Mouse (Mus musculus) heart, embryonic 13.5 days (tissue): ENCODE measurements at regions not wholly inside any gene's neighbourhood (a gene's known extent, or its start where the extent isn't known, plus 50 kb on each side); places are given as distances from the start of the nearest gene placed in this dataset.

Experiments
- ATAC-seq: fragments of 200-750 bp; cut with Nextera tagmentation; 2 replicates; pipeline ENCODE4 v1.8.0; 2017; ENCODE audit warnings: moderate TSS enrichment; ENCODE audit not compliant: insufficient number of reproducible peaks, low FRiP score, low TSS enrichment; ENCODE audit errors: extremely low read depth
- H3K27ac ChIP-seq: fragments of 300-500 bp; sonication (generic); replicated peaks from 2 replicates; pipeline ENCODE4 v1.5.1; 2015; ENCODE audit warnings: moderate library complexity, mild to moderate bottlenecking, inconsistent platforms
- H3K27me3 ChIP-seq: fragments of 300-500 bp; sonication (generic); replicated peaks from 2 replicates; pipeline ENCODE4 v1.6.1; 2015; ENCODE audit warnings: mild to moderate bottlenecking, inconsistent platforms
- H3K36me3 ChIP-seq: fragments of 300-500 bp; sonication (generic); 2 replicates; pipeline ENCODE4 v1.6.1; 2015; ENCODE audit warnings: mild to moderate bottlenecking, inconsistent platforms
- H3K4me1 ChIP-seq: fragments of 300-500 bp; sonication (generic); 2 replicates; pipeline ENCODE4 v1.6.1; 2015; ENCODE audit warnings: inconsistent platforms
- H3K4me2 ChIP-seq: fragments of 300-500 bp; sonication (generic); 2 replicates; pipeline ENCODE4 v1.6.1; 2015; ENCODE audit warnings: inconsistent platforms, mild to moderate bottlenecking, moderate library complexity
- H3K4me3 ChIP-seq: fragments of 300-500 bp; sonication (generic); 2 replicates; pipeline ENCODE4 v1.5.1; 2015; ENCODE audit warnings: moderate library complexity, mild to moderate bottlenecking, inconsistent platforms
- H3K9ac ChIP-seq: fragments of 300-500 bp; sonication (generic); 2 replicates; pipeline ENCODE4 v1.6.1; 2015; ENCODE audit warnings: inconsistent platforms, mild to moderate bottlenecking, moderate library complexity
- H3K9me3 ChIP-seq: fragments of 300-500 bp; sonication (generic); 2 replicates; pipeline ENCODE4 v1.6.1; 2016; ENCODE audit warnings: inconsistent platforms
- WGBS: fragments of 180-500 bp; shearing (Covaris S2); methylation state at CpG from one replicate; pipeline ENCODE4 v1.1.7; 2015; ENCODE audit warnings: mixed read lengths; 5-methylcytosine and 5-hydroxymethylcytosine counted together

- Histone ChIP-seq H3K27me3 (no peaks in the 10 kb centered on the region), H3K4me2 (no peak overlapping the region), H3K4me3 (no peak overlapping the region), H3K4me1 (peaks cover 18% of the 10 kb centered on the region), H3K9me3 (no peaks in the 10 kb centered on the region), H3K27ac (no peak overlapping the region), H3K36me3 (no peaks in the 10 kb centered on the region), H3K9ac (no peak overlapping the region)
- ATAC-seq, result no peak
- 78% methylated on average over 4 of the region's 4 CpGs for WGBS
Observed at GRCm38 (mm10) chr4:53319051-53319450, 121.2 kb upstream of the Slc44a1 start.

DNA sequence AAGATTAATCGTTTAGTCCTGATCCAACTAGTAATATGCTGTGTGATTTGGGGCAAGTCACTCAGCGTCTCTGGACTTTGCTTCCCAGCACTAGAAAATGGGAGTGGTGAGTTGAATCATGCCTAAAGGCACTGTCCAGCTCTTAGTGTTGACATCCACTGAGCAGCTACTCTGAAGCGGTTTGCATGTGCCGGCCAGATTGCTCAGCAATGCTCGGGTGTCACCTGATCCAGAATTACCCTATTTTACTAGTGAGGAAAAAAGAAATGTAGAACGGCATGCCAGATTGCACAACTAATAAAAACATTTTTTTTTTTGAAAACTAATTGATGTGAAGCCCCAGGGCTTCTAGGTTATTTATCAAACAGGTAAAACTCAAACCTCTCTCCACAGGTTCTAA is 122.0 kb upstream of the Slc44a1 start:
- no peaks in the 10 kb centered on the region for H3K36me3 ChIP-seq
- no peak overlapping the region for H3K27ac ChIP-seq
- H3K4me1 ChIP-seq, result peaks cover 18% of the 10 kb centered on the region
- 65% methylated on average over 6 of the region's 6 CpGs for WGBS
- no peak overlapping the region for H3K9ac ChIP-seq
- ATAC-seq, result no peak
- no peaks in the 10 kb centered on the region for H3K9me3 ChIP-seq
- H3K4me3 ChIP-seq, result no peak overlapping the region
- no peaks in the 10 kb centered on the region for H3K27me3 ChIP-seq
- H3K4me2 ChIP-seq, result no peak overlapping the region

- H3K9me3 ChIP-seq, result no peaks in the 10 kb centered on the region
- no peaks in the 10 kb centered on the region for H3K27me3 ChIP-seq
- H3K4me1 ChIP-seq, result peaks cover 14% of the 10 kb centered on the region
- no peak overlapping the region for H3K9ac ChIP-seq
- no peak overlapping the region for H3K27ac ChIP-seq
- no peak for ATAC-seq
- H3K4me3 ChIP-seq, result no peak overlapping the region
- no peaks in the 10 kb centered on the region for H3K36me3 ChIP-seq
- 68% methylated on average over 7 of the region's 7 CpGs for WGBS
- no peak overlapping the region for H3K4me2 ChIP-seq
Observed at GRCm38 (mm10) chr4:53317453-53317824, 122.8 kb upstream of the Slc44a1 start.

- no peak overlapping the region for H3K9ac ChIP-seq
- 84% methylated on average over 14 of the region's 14 CpGs for WGBS
- no peaks in the 10 kb centered on the region for H3K36me3 ChIP-seq
- no peak overlapping the region for H3K4me3 ChIP-seq
- peaks cover 14% of the 10 kb centered on the region for H3K4me1 ChIP-seq
- no peak overlapping the region for H3K4me2 ChIP-seq
- H3K27me3 ChIP-seq, result no peaks in the 10 kb centered on the region
- H3K9me3 ChIP-seq, result no peaks in the 10 kb centered on the region
- no peak for ATAC-seq
- H3K27ac ChIP-seq, result no peak overlapping the region
Observed at GRCm38 (mm10) chr4:53316796-53317452, 123.3 kb upstream of the Slc44a1 start.

GRCm38 (mm10) chr4:53315876-53316762 is 124.1 kb upstream of the Slc44a1 start:
- Histone ChIP-seq H3K4me2 (no peak overlapping the region), H3K4me3 (no peak overlapping the region), H3K9me3 (no peaks in the 10 kb centered on the region), H3K9ac (no peak overlapping the region), H3K27me3 (no peaks in the 10 kb centered on the region), H3K4me1 (peaks cover 14% of the 10 kb centered on the region), H3K27ac (0 out of 2 replicates have a peak overlapping the region, but pooled peaks have one; percentile 24), H3K36me3 (no peaks in the 10 kb centered on the region)
- 71% methylated on average over 13 of the region's 13 CpGs for WGBS
- ATAC-seq, result no peak

DNA sequence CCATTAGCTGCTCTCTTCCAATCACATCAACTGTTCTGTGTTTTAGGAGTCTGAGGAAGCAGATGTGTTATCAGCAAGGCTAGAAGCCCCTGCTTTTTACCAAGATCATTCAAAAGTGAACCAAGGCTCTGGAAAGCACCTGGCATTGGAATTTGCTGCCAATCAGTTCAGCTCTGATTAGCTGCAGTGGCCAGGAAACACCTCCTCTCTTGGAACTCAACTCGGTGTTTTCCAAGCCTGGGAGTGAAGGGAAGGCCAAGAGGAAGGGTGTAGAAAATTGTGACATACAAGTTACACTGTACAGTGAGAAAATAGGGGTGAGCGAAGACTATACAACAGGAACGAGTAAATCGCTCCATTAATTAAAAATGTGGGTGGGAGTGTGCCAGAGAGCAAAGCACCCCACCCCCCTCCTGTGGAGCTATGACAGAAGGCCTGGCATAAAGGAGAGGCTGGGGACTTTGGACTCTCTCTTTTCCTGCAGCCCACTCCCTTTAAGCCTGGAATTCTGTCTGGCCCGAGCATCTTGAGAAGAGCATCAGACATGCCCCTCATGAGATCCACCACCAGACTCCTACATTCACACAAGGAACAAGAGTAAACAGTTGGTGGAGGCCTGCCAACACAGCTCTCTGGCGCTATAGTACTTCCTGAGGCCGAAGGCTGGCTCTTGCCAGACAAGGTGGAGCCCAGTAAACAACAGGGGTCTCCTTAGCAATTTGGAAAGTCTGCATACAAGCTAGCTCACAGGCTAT is 124.9 kb upstream of the Slc44a1 start:
- Histone ChIP-seq H3K9me3 (no peaks in the 10 kb centered on the region), H3K27ac (0 out of 2 replicates have a peak overlapping the region, but pooled peaks have one; percentile 24), H3K4me2 (no peak overlapping the region), H3K9ac (no peak overlapping the region), H3K4me3 (no peak overlapping the region), H3K36me3 (no peaks in the 10 kb centered on the region), H3K27me3 (no peaks in the 10 kb centered on the region), H3K4me1 (peaks cover 14% of the 10 kb centered on the region)
- ATAC-seq, result no peak
- WGBS, result 57% methylated on average over 7 of the region's 7 CpGs

DNA sequence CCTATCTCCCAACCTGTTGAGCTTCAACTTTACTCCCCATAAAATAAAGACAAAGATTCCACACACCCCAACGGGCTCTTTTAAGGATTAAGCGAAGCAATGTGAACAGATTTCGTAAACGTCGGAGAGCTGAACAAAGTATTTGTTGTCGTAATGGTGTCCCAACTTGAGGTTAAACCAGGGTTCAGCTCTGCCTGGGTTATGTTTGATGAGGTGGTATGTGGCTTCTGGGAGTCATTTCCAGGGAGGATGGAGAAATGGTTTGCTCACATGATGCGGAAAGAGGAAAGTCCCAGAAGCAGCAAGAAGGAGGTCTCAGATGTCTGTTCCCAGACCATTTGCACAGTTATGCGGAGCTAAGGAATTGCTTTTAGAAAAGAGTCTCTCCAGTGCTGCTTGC is 126.1 kb upstream of the Slc44a1 start:
- no peak overlapping the region for H3K27ac ChIP-seq
- no peak overlapping the region for H3K4me3 ChIP-seq
- no peak for ATAC-seq
- H3K27me3 ChIP-seq, result no peaks in the 10 kb centered on the region
- no peaks in the 10 kb centered on the region for H3K36me3 ChIP-seq
- peaks cover 14% of the 10 kb centered on the region for H3K4me1 ChIP-seq
- WGBS, result 88% methylated on average over 8 of the region's 8 CpGs
- no peak overlapping the region for H3K4me2 ChIP-seq
- H3K9me3 ChIP-seq, result no peaks in the 10 kb centered on the region
- no peak overlapping the region for H3K9ac ChIP-seq

GRCm38 (mm10) chr4:53307121-53307520 is 133.1 kb upstream of the Slc44a1 start:
- WGBS, result 52% methylated on average over 4 of the region's 4 CpGs
- H3K4me1 ChIP-seq, result peaks cover 19% of the 10 kb centered on the region
- H3K4me2 ChIP-seq, result no peak overlapping the region
- H3K27ac ChIP-seq, result no peak overlapping the region
- H3K27me3 ChIP-seq, result no peaks in the 10 kb centered on the region
- H3K9ac ChIP-seq, result no peak overlapping the region
- H3K36me3 ChIP-seq, result no peaks in the 10 kb centered on the region
- no peak overlapping the region for H3K4me3 ChIP-seq
- no peaks in the 10 kb centered on the region for H3K9me3 ChIP-seq
- no peak for ATAC-seq

DNA sequence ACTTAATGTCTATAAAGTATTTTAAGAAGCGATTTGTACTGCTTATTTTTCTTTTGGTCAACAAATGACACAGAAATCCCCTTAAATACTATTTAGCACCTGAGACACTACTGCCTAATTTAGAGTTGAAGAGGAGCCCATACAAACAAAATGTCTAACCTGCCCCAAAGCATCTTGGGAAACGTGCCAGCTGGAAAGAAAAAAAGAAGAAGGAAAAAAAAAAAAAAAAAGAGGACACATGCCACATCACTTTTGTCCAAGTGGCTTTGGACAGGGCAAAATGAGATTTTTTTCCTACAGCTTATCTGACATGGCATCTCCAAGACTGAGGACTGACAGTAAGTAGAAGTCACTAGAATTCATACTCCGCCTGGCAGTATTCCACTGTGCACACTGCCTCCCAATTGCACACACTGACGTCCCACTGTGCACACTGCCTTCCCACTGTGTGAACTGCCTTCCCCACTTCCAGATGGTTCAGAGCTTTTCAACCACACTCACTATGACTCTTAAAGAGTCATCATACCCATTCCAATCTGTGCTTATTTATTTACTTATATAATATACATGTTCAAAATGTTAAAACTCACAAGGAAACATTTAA is 135.3 kb upstream of the Slc44a1 start:
- no peak for ATAC-seq
- H3K4me3 ChIP-seq, result no peak overlapping the region
- no peaks in the 10 kb centered on the region for H3K36me3 ChIP-seq
- 77% methylated on average over 4 of the region's 4 CpGs for WGBS
- no peak overlapping the region for H3K27ac ChIP-seq
- no peak overlapping the region for H3K9ac ChIP-seq
- H3K4me1 ChIP-seq, result peaks cover 19% of the 10 kb centered on the region
- H3K9me3 ChIP-seq, result no peaks in the 10 kb centered on the region
- H3K27me3 ChIP-seq, result no peaks in the 10 kb centered on the region
- no peak overlapping the region for H3K4me2 ChIP-seq

DNA sequence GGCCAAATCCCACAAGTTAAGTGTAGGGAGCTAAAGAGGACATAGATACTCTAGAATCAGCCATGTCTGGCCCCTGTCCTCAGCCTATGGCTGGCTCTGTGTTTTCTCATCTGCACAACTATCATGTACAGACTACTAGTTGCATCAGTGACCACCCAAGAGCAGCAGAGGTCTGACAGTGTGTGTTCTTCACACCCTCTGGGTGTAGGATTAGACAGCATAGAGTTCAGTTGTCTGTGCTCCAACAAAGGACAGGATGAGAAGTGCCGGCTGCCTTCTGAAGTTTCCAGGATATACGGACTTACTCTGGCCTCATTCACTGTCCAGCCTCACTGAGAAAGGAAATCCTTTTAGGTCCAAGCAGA is 135.9 kb upstream of the Slc44a1 start:
- WGBS, result 54% methylated on average over 2 of the region's 2 CpGs
- H3K9ac ChIP-seq, result no peak overlapping the region
- peaks cover 19% of the 10 kb centered on the region for H3K4me1 ChIP-seq
- no peak for ATAC-seq
- H3K9me3 ChIP-seq, result no peaks in the 10 kb centered on the region
- H3K4me3 ChIP-seq, result no peak overlapping the region
- H3K27ac ChIP-seq, result 0 out of 2 replicates have a peak overlapping the region, but pooled peaks have one; percentile 14
- no peaks in the 10 kb centered on the region for H3K27me3 ChIP-seq
- no peak overlapping the region for H3K4me2 ChIP-seq
- H3K36me3 ChIP-seq, result no peaks in the 10 kb centered on the region

DNA sequence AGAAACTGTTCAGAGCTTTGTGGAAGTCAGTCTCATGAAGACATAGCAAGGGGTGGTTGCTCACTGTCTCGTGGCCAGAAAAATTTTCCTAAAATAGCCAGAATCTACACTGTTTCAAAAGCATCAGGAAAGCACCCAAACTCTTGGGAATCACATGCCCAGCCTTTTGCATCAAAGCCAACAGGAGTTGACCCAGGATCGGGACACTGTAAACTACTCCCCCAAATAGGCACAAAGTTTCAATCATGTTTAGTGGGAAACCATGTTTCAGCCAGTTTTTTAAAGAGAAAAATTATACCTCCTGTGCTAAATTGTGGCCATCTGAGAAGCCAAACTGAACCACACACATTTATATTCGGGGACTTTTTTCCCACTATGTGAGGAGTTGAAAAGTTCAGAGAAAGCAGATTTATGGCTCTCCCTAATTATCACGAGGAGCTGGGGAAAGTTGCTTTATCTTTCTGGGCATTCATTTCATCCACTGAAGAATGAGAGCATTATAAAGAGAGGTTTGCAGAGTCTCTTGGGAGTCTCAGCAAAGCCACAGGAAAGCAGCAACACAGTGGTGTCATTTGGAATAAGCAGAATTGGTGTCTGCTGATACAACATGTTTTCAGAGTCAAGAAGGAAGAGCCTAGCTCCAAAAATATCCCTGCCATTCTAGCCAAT is 136.5 kb upstream of the Slc44a1 start:
- peaks cover 19% of the 10 kb centered on the region for H3K4me1 ChIP-seq
- H3K4me2 ChIP-seq, result no peak overlapping the region
- no peaks in the 10 kb centered on the region for H3K36me3 ChIP-seq
- no peak overlapping the region for H3K9ac ChIP-seq
- no peaks in the 10 kb centered on the region for H3K27me3 ChIP-seq
- no peak overlapping the region for H3K4me3 ChIP-seq
- 57% methylated on average over 4 of the region's 4 CpGs for WGBS
- no peak overlapping the region for H3K27ac ChIP-seq
- no peaks in the 10 kb centered on the region for H3K9me3 ChIP-seq
- ATAC-seq, result no peak
